Mouse (Mus musculus) midbrain, postnatal 0 days (tissue): ENCODE measurements around the gene Galnt15. TPM values are rescaled to one million over a fixed set of nuclear protein-coding genes. Genes with fewer than 3 reads are reported as not detected.
"Not testable (repeated sequence)": the region's sequence is repeated elsewhere in the genome, so short reads cannot be mapped to it uniquely, and the experiment has no call there.

Source experiments
- ATAC-seq: fragments of 200-750 bp; cut with Nextera tagmentation; 2 replicates; pipeline ENCODE4 v1.8.0; 2017; ENCODE audit warnings: moderate number of reproducible peaks, mild to moderate bottlenecking, moderate TSS enrichment, moderate library complexity; ENCODE audit not compliant: low FRiP score
- DNase-seq: peaks from one replicate; pipeline ENCODE4 v3.0.0-alpha.2; 2015; ENCODE audit warnings: low spot score
- H3K27ac ChIP-seq: fragments of 300-500 bp; sonication (generic); 2 replicates; pipeline ENCODE4 v1.5.1; 2014; ENCODE audit warnings: low read depth, mild to moderate bottlenecking, low read length, mixed read lengths
- H3K27me3 ChIP-seq: fragments of 300-500 bp; sonication (generic); 2 replicates; pipeline ENCODE4 v1.6.1; 2014; ENCODE audit warnings: low read length, control low read depth, mixed read lengths; ENCODE audit not compliant: insufficient read depth
- H3K36me3 ChIP-seq: fragments of 300-500 bp; sonication (generic); 2 replicates; pipeline ENCODE4 v1.6.1; 2014; ENCODE audit warnings: low read length, control low read depth, mixed read lengths; ENCODE audit not compliant: insufficient read depth
- H3K4me1 ChIP-seq: fragments of 300-500 bp; sonication (generic); 2 replicates; pipeline ENCODE4 v1.6.1; 2014; ENCODE audit warnings: mild to moderate bottlenecking, control low read depth, antibody characterized with exemption, low read length, mixed read lengths; ENCODE audit not compliant: insufficient read depth
- H3K4me2 ChIP-seq: fragments of 300-500 bp; sonication (generic); 2 replicates; pipeline ENCODE4 v1.6.1; 2014; ENCODE audit warnings: low read depth, mild to moderate bottlenecking, low read length, mixed read lengths; ENCODE audit not compliant: poor library complexity, severe bottlenecking
- H3K4me3 ChIP-seq: fragments of 300-500 bp; sonication (generic); 2 replicates; pipeline ENCODE4 v1.5.1; 2014; ENCODE audit warnings: low read depth, mild to moderate bottlenecking, low read length, moderate library complexity
- H3K9ac ChIP-seq: fragments of 300-500 bp; sonication (generic); replicated peaks from 2 replicates; pipeline ENCODE4 v1.6.1; 2014; ENCODE audit warnings: mild to moderate bottlenecking, low read length, moderate library complexity, mixed read lengths; ENCODE audit not compliant: poor library complexity, severe bottlenecking
- H3K9me3 ChIP-seq: fragments of 300-500 bp; sonication (generic); 2 replicates; pipeline ENCODE4 v1.6.1; 2016; ENCODE audit warnings: low read length, control low read depth
- CTCF ChIP-seq: IDR thresholded peaks from 2 replicates; pipeline ENCODE4 v1.5.1; 2016; ENCODE audit warnings: antibody characterized with exemption, mild to moderate bottlenecking
- WGBS: fragments of 180-500 bp; shearing (Covaris S2); extraction: QIAGEN DNeasy Blood & Tissue Kit; methylation state at CpG from one replicate; pipeline ENCODE4 v1.1.7; 2014; 5-methylcytosine and 5-hydroxymethylcytosine counted together
- polyA plus RNA-seq: library from polyadenylated mRNA; unstranded; fragments of >200 nt; fragmentation: Nextera tagmentation; extraction: Ambion mirVana; gene quantifications from 2 replicates; pipeline ENCODE4 v1.2.1, GENCODE M21; 2015
- total RNA-seq: library from RNA; depleted of rRNA; stranded (reverse); fragments of >200 nt; gene quantifications from 2 replicates; pipeline ENCODE4 v1.2.3, GENCODE M21; 2014

Gene Galnt15
- total and polyA plus RNA-seq, 2 experiments from 2014 or later = 0.77 to 1.9 TPM

- peak within 1 kb of the TSS; percentile 43 for H3K4me3 ChIP-seq
- H3K9me3 ChIP-seq = no peaks in the 10 kb centered on the region
- DNase-seq (peak; percentile 98), ATAC-seq (peak; percentile 96)
- WGBS = under 1% methylated on average over 43 of the region's 43 CpGs
- peak; percentile 74 for TF ChIP-seq CTCF
- peaks cover 14% of the 10 kb centered on the region for H3K36me3 ChIP-seq
- H3K9ac ChIP-seq = peak within 1 kb of the TSS; percentile 65
- H3K27ac ChIP-seq = peak within 1 kb of the TSS; percentile 68
- peak within 1 kb of the TSS; percentile 72 for H3K4me2 ChIP-seq
- H3K27me3 ChIP-seq = no peaks in the 10 kb centered on the region
- 0 out of 2 replicates have a peak, but pooled peaks cover 5% of the 10 kb centered on the region for H3K4me1 ChIP-seq
Observed at GRCm38 (mm10) chr14:32085486-32086201, 56.9 kb downstream of the Galnt15 start, which contains the start of gene Dph3. Dph3 (minus strand) TSS chr14:32085729.

DNA sequence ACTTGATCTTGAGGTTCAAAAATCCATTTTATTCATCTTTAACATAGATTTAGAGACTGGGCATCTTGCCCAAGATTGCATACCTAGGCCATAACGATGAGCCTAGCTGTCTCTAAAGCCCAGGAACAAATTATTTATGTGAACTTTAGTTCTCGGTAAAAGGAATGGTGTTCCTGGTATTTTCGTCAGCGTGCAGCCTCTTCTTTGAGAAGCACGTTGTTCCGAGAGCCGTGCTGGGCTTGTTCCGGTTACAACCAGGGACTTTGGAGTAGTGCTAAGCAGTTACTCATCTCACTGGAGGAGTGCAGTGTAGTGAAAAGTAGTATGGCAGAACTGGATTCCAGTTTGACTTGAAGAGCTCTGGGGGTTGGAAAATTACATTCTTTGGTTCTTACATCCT is 57.4 kb downstream of the Galnt15 start:
- ATAC-seq (no peak), DNase-seq (no peak)
- Histone ChIP-seq H3K9ac (peak overlapping the region; percentile 65), H3K9me3 (no peaks in the 10 kb centered on the region), H3K4me2 (peak overlapping the region; percentile 72), H3K4me3 (peak overlapping the region; percentile 43), H3K27ac (peak overlapping the region; percentile 12; the same call in 1 of the 2 replicates), H3K27me3 (no peaks in the 10 kb centered on the region), H3K4me1 (0 out of 2 replicates have a peak, but pooled peaks cover 5% of the 10 kb centered on the region), H3K36me3 (peaks cover 11% of the 10 kb centered on the region)
- TF ChIP-seq CTCF = no peak
- 22% methylated on average over 8 of the region's 8 CpGs for WGBS

- ATAC-seq, H3K4me3 ChIP-seq, H3K36me3 ChIP-seq, H3K4me1 ChIP-seq, DNase-seq, H3K4me2 ChIP-seq, H3K27ac ChIP-seq, H3K9ac ChIP-seq, H3K27me3 ChIP-seq, H3K9me3 ChIP-seq: not testable (repeated sequence)
- 88% methylated on average over 7 of the region's 7 CpGs for WGBS
Observed at GRCm38 (mm10) chr14:32087584-32088248, 58.9 kb downstream of the Galnt15 start.

- no peak overlapping the region for H3K4me3 ChIP-seq
- no peak for DNase-seq
- H3K27ac ChIP-seq = no peak overlapping the region
- H3K4me2 ChIP-seq = no peak overlapping the region
- H3K27me3 ChIP-seq = no peaks in the 10 kb centered on the region
- H3K9ac ChIP-seq = no peak overlapping the region
- TF ChIP-seq CTCF = no peak
- 0 out of 2 replicates have a peak, but pooled peaks cover 5% of the 10 kb centered on the region for H3K4me1 ChIP-seq
- H3K36me3 ChIP-seq = peaks cover 28% of the 10 kb centered on the region
- WGBS = 84% methylated on average over 4 of the region's 4 CpGs
- no peaks in the 10 kb centered on the region for H3K9me3 ChIP-seq
- ATAC-seq = no peak
Observed at GRCm38 (mm10) chr14:32091124-32091523, 62.3 kb downstream of the Galnt15 start.

- H3K4me2 ChIP-seq = no peak overlapping the region
- no peak for TF ChIP-seq CTCF
- no peak overlapping the region for H3K9ac ChIP-seq
- 90% methylated on average over 4 of the region's 4 CpGs for WGBS
- H3K27me3 ChIP-seq = no peaks in the 10 kb centered on the region
- H3K4me3 ChIP-seq = no peak overlapping the region
- ATAC-seq = no peak
- no peaks in the 10 kb centered on the region for H3K9me3 ChIP-seq
- H3K27ac ChIP-seq = no peak overlapping the region
- H3K4me1 ChIP-seq = no peaks in the 10 kb centered on the region
- DNase-seq = no peak
- H3K36me3 ChIP-seq = peaks cover 28% of the 10 kb centered on the region
Observed at GRCm38 (mm10) chr14:32091704-32092103, 62.9 kb downstream of the Galnt15 start.

DNA sequence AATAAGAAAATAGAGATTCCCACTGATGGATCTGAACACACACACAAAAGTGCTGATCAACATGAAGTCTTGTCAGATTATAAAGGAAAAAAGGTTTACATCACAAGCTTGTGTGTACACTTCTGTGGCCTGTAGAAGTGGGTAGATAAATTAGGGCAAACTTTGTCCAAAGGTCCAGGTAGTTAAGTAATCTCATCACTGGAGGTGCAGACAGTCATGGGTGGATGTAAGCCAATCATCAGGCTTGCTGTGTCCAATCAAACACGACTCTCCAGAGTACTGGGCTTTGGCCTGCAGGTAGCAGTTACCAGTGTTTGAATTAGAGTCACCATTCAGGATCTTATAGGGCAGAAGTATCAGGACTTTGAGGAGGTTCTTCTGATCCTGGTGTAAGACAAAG is 64.2 kb downstream of the Galnt15 start:
- WGBS = 77% methylated on average over 1 of the region's 1 CpGs
- ATAC-seq (no peak), DNase-seq (no peak)
- H3K36me3 ChIP-seq = peaks cover 38% of the 10 kb centered on the region
- H3K4me3 ChIP-seq = no peak overlapping the region
- no peak overlapping the region for H3K9ac ChIP-seq
- no peaks in the 10 kb centered on the region for H3K27me3 ChIP-seq
- H3K9me3 ChIP-seq = no peaks in the 10 kb centered on the region
- H3K27ac ChIP-seq = no peak overlapping the region
- H3K4me2 ChIP-seq = no peak overlapping the region
- no peaks in the 10 kb centered on the region for H3K4me1 ChIP-seq
- no peak for TF ChIP-seq CTCF
